Mouse (Mus musculus): Measurements from ENCODE around the gene Lypla2. TPM values are rescaled to one million over a fixed set of nuclear protein-coding genes. Genes with fewer than 3 reads are reported as not detected.
"Not testable (repeated sequence)": the region's sequence is repeated elsewhere in the genome, so short reads cannot be mapped to it uniquely, and the experiment has no call there.

The Lypla2 gene
- polyA plus RNA-seq, 1 experiment from 2014 or later: 90.3 TPM

- H3K27ac ChIP-seq (ENCODE audit: low read depth, low read length): peak within 1 kb of the TSS; percentile 82
- peaks cover 16% of the 10 kb centered on the region; the same call in 1 of the 2 replicates for H3K36me3 ChIP-seq (ENCODE audit: control insufficient read depth, insufficient read depth)
- ATAC-seq: peak; percentile 87
- H3K27me3 ChIP-seq (replicated peaks; ENCODE audit: control insufficient read depth, insufficient read depth, low read length): no peaks in the 10 kb centered on the region
- WGBS: under 1% methylated on average over 80 of the region's 81 CpGs
- no peaks in the 10 kb centered on the region for H3K9me3 ChIP-seq (ENCODE audit: control insufficient read depth)
- H3K4me3 ChIP-seq (ENCODE audit: low read depth, low read length): peak within 1 kb of the TSS; percentile 89
- peak; percentile 58 for TF ChIP-seq CTCF (IDR thresholded peaks at IDR 0.05; ENCODE audit: low read depth)
- 0 out of 2 replicates have a peak, but pooled peaks cover 8% of the 10 kb centered on the region for H3K4me1 ChIP-seq (replicated peaks; ENCODE audit: control insufficient read depth, insufficient read depth, low read length)
- peak within 1 kb of the TSS; percentile 94 for H3K4me2 ChIP-seq (replicated peaks; ENCODE audit: low read depth)
- peak within 1 kb of the TSS; percentile 85 for H3K9ac ChIP-seq (ENCODE audit: low read depth, low read length)
These were observed 14.7 kb upstream of the Lypla2 start, which contains the start of gene Pithd1 for GRCm38 (mm10) chr4:135986943-135987710. Pithd1 (minus strand) TSS chr4:135987264.

- H3K4me2 ChIP-seq (replicated peaks; ENCODE audit: low read depth): peak overlapping the region; percentile 94
- peak overlapping the region; percentile 82 for H3K27ac ChIP-seq (ENCODE audit: low read depth, low read length)
- H3K9ac ChIP-seq (ENCODE audit: low read depth, low read length): peak overlapping the region; percentile 85
- H3K4me1 ChIP-seq (replicated peaks; ENCODE audit: control insufficient read depth, insufficient read depth, low read length): 0 out of 2 replicates have a peak, but pooled peaks cover 8% of the 10 kb centered on the region
- WGBS: 4% methylated on average over 23 of the region's 23 CpGs
- no peaks in the 10 kb centered on the region for H3K9me3 ChIP-seq (ENCODE audit: control insufficient read depth)
- H3K36me3 ChIP-seq (ENCODE audit: control insufficient read depth, insufficient read depth): peaks cover 16% of the 10 kb centered on the region; the same call in 1 of the 2 replicates
- no peaks in the 10 kb centered on the region for H3K27me3 ChIP-seq (replicated peaks; ENCODE audit: control insufficient read depth, insufficient read depth, low read length)
- peak overlapping the region; percentile 89 for H3K4me3 ChIP-seq (ENCODE audit: low read depth, low read length)
- no peak for TF ChIP-seq CTCF (IDR thresholded peaks at IDR 0.05; ENCODE audit: low read depth)
- no peak; the same call in 1 of the 2 replicates for ATAC-seq
These were observed 14.0 kb upstream of the Lypla2 start for GRCm38 (mm10) chr4:135986301-135986942.

GRCm38 (mm10) chr4:135985769-135986168 is 13.3 kb upstream of the Lypla2 start:
- no peak for TF ChIP-seq CTCF (IDR thresholded peaks at IDR 0.05; ENCODE audit: low read depth)
- Histone ChIP-seq H3K9ac (ENCODE audit: low read depth, low read length) (0 out of 2 replicates have a peak overlapping the region, but pooled peaks have one; percentile 85), H3K4me2 (replicated peaks; ENCODE audit: low read depth) (peak overlapping the region; percentile 94), H3K4me1 (replicated peaks; ENCODE audit: control insufficient read depth, insufficient read depth, low read length) (0 out of 2 replicates have a peak, but pooled peaks cover 8% of the 10 kb centered on the region), H3K36me3 (ENCODE audit: control insufficient read depth, insufficient read depth) (peaks cover 16% of the 10 kb centered on the region; the same call in 1 of the 2 replicates), H3K27me3 (replicated peaks; ENCODE audit: control insufficient read depth, insufficient read depth, low read length) (no peaks in the 10 kb centered on the region), H3K9me3 (ENCODE audit: control insufficient read depth) (no peaks in the 10 kb centered on the region), H3K27ac (ENCODE audit: low read depth, low read length) (no peak overlapping the region), H3K4me3 (ENCODE audit: low read depth, low read length) (peak overlapping the region; percentile 89)
- ATAC-seq: no peak
- WGBS: 75% methylated on average over 7 of the region's 7 CpGs

GRCm38 (mm10) chr4:135985193-135985592 is 12.8 kb upstream of the Lypla2 start:
- H3K9me3 ChIP-seq (ENCODE audit: control insufficient read depth): no peaks in the 10 kb centered on the region
- no peak overlapping the region for H3K27ac ChIP-seq (ENCODE audit: low read depth, low read length)
- H3K36me3 ChIP-seq (ENCODE audit: control insufficient read depth, insufficient read depth): peaks cover 16% of the 10 kb centered on the region; the same call in 1 of the 2 replicates
- no peak for TF ChIP-seq CTCF (IDR thresholded peaks at IDR 0.05; ENCODE audit: low read depth)
- no peak overlapping the region for H3K4me2 ChIP-seq (replicated peaks; ENCODE audit: low read depth)
- H3K4me1 ChIP-seq (replicated peaks; ENCODE audit: control insufficient read depth, insufficient read depth, low read length): 0 out of 2 replicates have a peak, but pooled peaks cover 8% of the 10 kb centered on the region
- no peak overlapping the region for H3K9ac ChIP-seq (ENCODE audit: low read depth, low read length)
- H3K27me3 ChIP-seq (replicated peaks; ENCODE audit: control insufficient read depth, insufficient read depth, low read length): no peaks in the 10 kb centered on the region
- no peak overlapping the region for H3K4me3 ChIP-seq (ENCODE audit: low read depth, low read length)
- WGBS: 73% methylated on average over 5 of the region's 5 CpGs
- ATAC-seq: no peak

GRCm38 (mm10) chr4:135984556-135984955 is 12.1 kb upstream of the Lypla2 start:
- Histone ChIP-seq H3K27me3 (replicated peaks; ENCODE audit: control insufficient read depth, insufficient read depth, low read length) (no peaks in the 10 kb centered on the region), H3K4me2 (replicated peaks; ENCODE audit: low read depth) (no peak overlapping the region), H3K36me3 (ENCODE audit: control insufficient read depth, insufficient read depth) (peaks cover 16% of the 10 kb centered on the region; the same call in 1 of the 2 replicates), H3K4me1 (replicated peaks; ENCODE audit: control insufficient read depth, insufficient read depth, low read length) (0 out of 2 replicates have a peak, but pooled peaks cover 8% of the 10 kb centered on the region), H3K9ac (ENCODE audit: low read depth, low read length) (no peak overlapping the region), H3K27ac (ENCODE audit: low read depth, low read length) (no peak overlapping the region), H3K9me3 (ENCODE audit: control insufficient read depth) (no peaks in the 10 kb centered on the region), H3K4me3 (ENCODE audit: low read depth, low read length) (no peak overlapping the region)
- TF ChIP-seq CTCF (IDR thresholded peaks at IDR 0.05; ENCODE audit: low read depth): no peak
- no peak for ATAC-seq
- WGBS: 77% methylated on average over 5 of the region's 5 CpGs

- Histone ChIP-seq H3K27ac (ENCODE audit: low read depth, low read length) (peak overlapping the region; percentile 57; the same call in 1 of the 2 replicates), H3K4me1 (replicated peaks; ENCODE audit: control insufficient read depth, insufficient read depth, low read length) (0 out of 2 replicates have a peak, but pooled peaks cover 8% of the 10 kb centered on the region), H3K9ac (ENCODE audit: low read depth, low read length) (no peak overlapping the region), H3K36me3 (ENCODE audit: control insufficient read depth, insufficient read depth) (peaks cover 27% of the 10 kb centered on the region), H3K27me3 (replicated peaks; ENCODE audit: control insufficient read depth, insufficient read depth, low read length) (no peaks in the 10 kb centered on the region), H3K4me2 (replicated peaks; ENCODE audit: low read depth) (no peak overlapping the region), H3K4me3 (ENCODE audit: low read depth, low read length) (no peak overlapping the region), H3K9me3 (ENCODE audit: control insufficient read depth) (no peaks in the 10 kb centered on the region)
- 57% methylated on average over 7 of the region's 7 CpGs for WGBS
- no peak; the same call in 1 of the 2 replicates for TF ChIP-seq CTCF (IDR thresholded peaks at IDR 0.05; ENCODE audit: low read depth)
- no peak for ATAC-seq
These were observed 9.2 kb upstream of the Lypla2 start for GRCm38 (mm10) chr4:135981524-135982063.

GRCm38 (mm10) chr4:135980223-135980622 is 7.8 kb upstream of the Lypla2 start:
- not testable (repeated sequence) for H3K4me2 ChIP-seq (replicated peaks; ENCODE audit: low read depth); H3K27me3 ChIP-seq (replicated peaks; ENCODE audit: control insufficient read depth, insufficient read depth, low read length); ATAC-seq; H3K4me1 ChIP-seq (replicated peaks; ENCODE audit: control insufficient read depth, insufficient read depth, low read length); H3K9ac ChIP-seq (ENCODE audit: low read depth, low read length); H3K9me3 ChIP-seq (ENCODE audit: control insufficient read depth); H3K4me3 ChIP-seq (ENCODE audit: low read depth, low read length); H3K27ac ChIP-seq (ENCODE audit: low read depth, low read length)
- H3K36me3 ChIP-seq (ENCODE audit: control insufficient read depth, insufficient read depth): peaks cover 39% of the 10 kb centered on the region
- 91% methylated on average over 5 of the region's 5 CpGs for WGBS

All from intestine, postnatal 0 days (tissue).